Mouse (Mus musculus): ENCODE results near the gene 5330417C22Rik.
"Not testable (repeated sequence)": the region's sequence is repeated elsewhere in the genome, so short reads cannot be mapped to it uniquely, and the experiment has no call there.

The 5330417C22Rik gene

DNA sequence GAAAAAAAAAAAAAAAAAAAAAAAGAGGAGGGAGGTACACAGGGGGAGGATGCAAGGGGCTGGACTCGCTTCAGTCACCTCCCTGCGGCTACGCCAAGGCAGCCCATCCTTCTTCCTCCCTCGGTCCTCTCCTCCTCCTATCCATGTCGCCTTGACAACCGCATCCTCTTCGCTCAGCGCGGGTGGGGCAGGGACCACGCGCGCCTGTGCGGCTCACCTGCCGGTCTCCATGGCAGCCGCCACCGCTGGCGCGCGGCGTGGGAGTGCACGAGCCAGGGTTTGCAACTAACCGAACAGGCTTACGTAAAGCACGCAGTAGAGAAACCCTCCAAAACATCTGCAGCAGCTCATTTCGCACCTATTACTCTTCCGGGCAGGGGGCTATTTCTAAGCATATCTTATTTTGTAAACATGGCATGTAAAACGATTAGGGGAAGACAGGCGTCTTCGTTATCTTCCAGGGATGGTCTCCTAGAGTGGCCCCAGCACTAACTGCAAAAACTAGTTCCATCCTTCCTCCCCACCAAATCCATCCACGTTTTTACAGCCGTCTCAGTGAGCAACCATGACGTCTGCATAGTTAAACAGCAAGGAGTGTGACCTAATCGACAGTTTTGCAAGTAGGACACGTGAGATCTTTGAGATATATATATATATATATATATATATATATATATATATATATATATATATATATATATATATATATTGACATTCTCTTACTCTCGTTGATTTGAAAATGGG is at the start of gene 5330417C22Rik:
Gene 5330417C22Rik, minus strand, starts transcription at position 20 of the 744 bp plus-strand sequence.
- peak; percentile 92 for ATAC-seq (ENCODE audit: low TSS enrichment)

- no peak for ATAC-seq (ENCODE audit: low TSS enrichment)
Measured at GRCm38 (mm10) chr3:108584580-108584979, 48.2 kb upstream of the 5330417C22Rik start.

GRCm38 (mm10) chr3:108574018-108574417 is 37.7 kb upstream of the 5330417C22Rik start:
- ATAC-seq (ENCODE audit: low TSS enrichment): no peak

GRCm38 (mm10) chr3:108572309-108573010 is 36.1 kb upstream of the 5330417C22Rik start:
- no peak for ATAC-seq (ENCODE audit: low TSS enrichment)

- ATAC-seq (ENCODE audit: low TSS enrichment): peak; percentile 94
Measured at GRCm38 (mm10) chr3:108571443-108572294, 35.3 kb upstream of the 5330417C22Rik start, which contains the start of gene Taf13. TSS of gene Taf13 (plus strand) at chr3:108571698.

GRCm38 (mm10) chr3:108570813-108571212 is 34.5 kb upstream of the 5330417C22Rik start:
- ATAC-seq (ENCODE audit: low TSS enrichment): no peak

GRCm38 (mm10) chr3:108569636-108570035 is 33.3 kb upstream of the 5330417C22Rik start:
- ATAC-seq (ENCODE audit: low TSS enrichment): not testable (repeated sequence)

DNA sequence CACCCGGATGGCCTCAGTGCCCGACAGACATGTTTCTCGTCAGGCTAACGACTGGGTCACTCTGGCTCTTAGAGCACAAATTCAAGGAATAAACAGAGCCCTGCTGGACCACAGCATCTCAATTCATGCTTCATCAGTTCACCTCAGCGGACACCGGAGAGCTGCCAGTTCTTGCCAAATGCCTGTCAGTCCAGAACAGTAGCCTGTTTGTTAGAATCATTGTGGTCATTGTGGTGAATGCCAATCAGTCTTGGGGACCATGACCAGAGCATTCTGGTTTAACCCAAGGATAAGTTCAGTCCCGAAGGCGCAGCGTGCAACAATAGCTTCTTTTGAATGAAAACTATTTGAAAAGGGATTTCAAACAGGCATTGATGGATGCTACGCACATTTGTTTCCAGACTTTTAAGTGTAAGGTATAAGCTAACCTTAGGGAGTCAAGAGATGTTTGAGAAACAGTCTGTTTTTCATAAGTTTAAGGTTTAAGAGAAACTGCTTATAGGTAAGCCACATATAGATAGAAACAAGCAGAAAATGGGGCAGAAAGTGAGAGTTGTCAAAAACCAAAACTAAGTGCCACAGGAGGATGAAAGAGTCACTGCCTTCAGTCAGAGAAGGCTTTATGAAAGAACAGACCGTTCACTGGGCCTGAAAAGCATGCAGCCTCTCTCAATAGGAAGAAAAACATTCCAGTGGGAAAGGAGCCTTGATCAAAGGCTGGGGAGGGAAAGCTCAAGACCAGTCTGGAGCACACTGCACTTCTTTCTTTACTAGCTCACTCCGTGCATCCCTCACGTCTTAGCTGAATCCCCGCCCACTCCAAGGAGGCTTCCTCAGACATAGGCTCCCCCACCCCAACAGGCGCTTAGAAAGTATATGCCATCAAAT is 31.9 kb upstream of the 5330417C22Rik start:
- 0 out of 2 replicates have a peak, but pooled peaks have one; percentile 13 for ATAC-seq (ENCODE audit: low TSS enrichment)

DNA sequence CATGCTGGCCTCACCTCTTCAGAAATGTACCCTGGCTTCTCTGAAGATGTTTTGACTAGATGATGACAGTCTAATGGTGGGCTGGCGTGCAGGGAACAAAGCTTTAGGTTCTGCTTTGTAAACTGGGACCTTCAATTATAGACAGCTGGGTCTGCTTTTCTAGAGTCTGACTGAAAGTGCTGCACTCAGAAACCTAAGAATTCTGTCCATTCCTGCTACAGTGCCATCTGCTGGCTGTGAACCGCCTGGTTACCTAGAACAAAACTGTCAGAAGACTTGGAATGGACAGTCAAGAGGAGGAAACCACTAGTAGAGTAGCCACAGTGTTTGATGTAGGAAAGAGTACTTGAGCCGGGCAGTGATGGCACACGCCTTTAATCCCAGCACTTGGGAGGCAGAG is 27.0 kb upstream of the 5330417C22Rik start:
- ATAC-seq (ENCODE audit: low TSS enrichment): peak; percentile 54

- peak; percentile 45 for ATAC-seq (ENCODE audit: low TSS enrichment)
Measured at GRCm38 (mm10) chr3:108562777-108563271, 26.5 kb upstream of the 5330417C22Rik start.

DNA sequence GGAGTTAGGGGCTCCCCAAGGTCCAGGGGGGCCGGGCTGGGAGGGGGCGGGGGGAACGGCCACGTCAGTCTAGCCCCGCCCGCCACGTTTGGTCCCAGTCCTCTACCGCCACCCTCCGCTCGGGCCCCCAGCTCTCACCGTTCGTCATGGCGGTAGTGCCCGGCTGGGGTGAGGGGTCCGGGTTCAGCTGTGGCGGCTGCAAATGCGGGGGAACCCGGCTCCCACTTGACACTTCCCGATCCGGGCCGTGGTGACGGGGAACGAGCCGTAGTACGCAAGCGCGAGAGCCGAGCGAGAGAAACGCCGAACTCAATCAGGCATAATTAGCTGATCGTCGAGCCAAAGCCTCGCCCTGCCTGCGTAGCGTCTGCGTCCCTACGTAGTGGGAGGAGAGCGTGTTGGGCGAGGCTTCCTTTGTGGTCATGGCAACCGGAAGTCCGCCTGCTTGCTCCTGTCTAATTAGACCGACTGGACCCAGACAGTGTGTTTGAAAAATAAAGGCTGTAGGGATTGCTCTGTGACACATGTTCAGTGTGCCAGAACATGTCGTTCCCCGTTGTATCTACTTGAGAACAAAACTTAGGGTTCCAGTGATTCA is 25.9 kb upstream of the 5330417C22Rik start, which contains the start of gene Tmem167b:
Gene Tmem167b, minus strand, starts transcription at position 334 of the 598 bp plus-strand sequence.
- ATAC-seq (ENCODE audit: low TSS enrichment): peak; percentile 94

DNA sequence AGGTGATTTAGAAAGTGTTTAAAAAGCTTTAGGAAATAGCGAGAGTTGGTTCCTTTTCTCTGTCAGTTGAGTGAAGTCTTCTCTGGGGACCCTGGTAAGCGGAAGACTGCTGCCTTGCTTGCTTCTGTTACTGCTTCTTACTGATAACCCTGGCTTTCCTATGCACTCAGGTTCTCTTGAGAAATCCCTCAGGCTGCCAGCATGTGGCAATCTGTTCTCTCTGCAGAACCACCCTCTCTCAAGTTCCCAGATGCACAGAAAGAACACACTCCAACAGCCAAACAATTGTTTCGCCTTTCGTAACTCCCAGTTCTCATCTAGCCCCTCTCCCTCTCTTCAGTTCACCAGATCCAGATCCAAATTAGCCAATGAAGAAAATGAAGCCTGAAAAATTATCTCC is 21.6 kb upstream of the 5330417C22Rik start:
- no peak for ATAC-seq (ENCODE audit: low TSS enrichment)

GRCm38 (mm10) chr3:108554587-108555312 is 18.4 kb upstream of the 5330417C22Rik start:
- peak; percentile 97 for ATAC-seq (ENCODE audit: low TSS enrichment)

GRCm38 (mm10) chr3:108554111-108554561 is 17.8 kb upstream of the 5330417C22Rik start:
- peak; percentile 46 for ATAC-seq (ENCODE audit: low TSS enrichment)

DNA sequence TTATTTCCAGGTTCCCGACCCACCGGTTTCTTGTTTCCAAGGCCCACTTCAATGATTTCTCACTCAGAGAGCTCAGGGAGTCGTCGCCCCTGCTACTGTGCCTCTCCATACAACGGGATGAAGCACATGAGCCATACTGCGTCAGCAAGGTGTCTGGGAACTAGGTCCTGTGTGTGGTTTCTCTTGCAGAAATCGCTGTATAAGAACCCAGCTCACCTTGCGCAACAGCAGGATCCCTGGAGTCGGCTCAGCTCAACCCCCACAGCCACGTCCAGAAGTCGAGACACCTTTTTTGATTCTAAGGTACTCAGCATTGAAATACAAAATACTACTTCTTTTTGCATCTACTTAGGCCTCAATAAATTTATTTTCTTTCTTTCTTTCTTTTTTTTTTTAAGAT is 6.0 kb upstream of the 5330417C22Rik start:
- ATAC-seq (ENCODE audit: low TSS enrichment): no peak

GRCm38 (mm10) chr3:108537303-108537702 is 967 bp upstream of the 5330417C22Rik start:
- peak; percentile 70 for ATAC-seq (ENCODE audit: low TSS enrichment)

- ATAC-seq (ENCODE audit: low TSS enrichment): peak; percentile 22
Measured at GRCm38 (mm10) chr3:108535896-108536516, 330 bp downstream of the 5330417C22Rik start.

GRCm38 (mm10) chr3:108533951-108534350 is 2.4 kb downstream of the 5330417C22Rik start, which contains the start of gene 1700013F07Rik:
TSS of gene 1700013F07Rik (plus strand) at chr3:108534150.
- no peak for ATAC-seq (ENCODE audit: low TSS enrichment)

Measured in frontal cortex, adult (tissue).